Mouse (Mus musculus) kidney, postnatal 4 days (tissue): Measurements from ENCODE around the gene Egfl8.

Source experiments
- DNase-seq, 2 experiments: peaks; one replicate each; pipeline ENCODE4 v3.0.0; 2021; ENCODE audit warnings: mixed read lengths in 2 of 2

Gene Egfl8

DNA sequence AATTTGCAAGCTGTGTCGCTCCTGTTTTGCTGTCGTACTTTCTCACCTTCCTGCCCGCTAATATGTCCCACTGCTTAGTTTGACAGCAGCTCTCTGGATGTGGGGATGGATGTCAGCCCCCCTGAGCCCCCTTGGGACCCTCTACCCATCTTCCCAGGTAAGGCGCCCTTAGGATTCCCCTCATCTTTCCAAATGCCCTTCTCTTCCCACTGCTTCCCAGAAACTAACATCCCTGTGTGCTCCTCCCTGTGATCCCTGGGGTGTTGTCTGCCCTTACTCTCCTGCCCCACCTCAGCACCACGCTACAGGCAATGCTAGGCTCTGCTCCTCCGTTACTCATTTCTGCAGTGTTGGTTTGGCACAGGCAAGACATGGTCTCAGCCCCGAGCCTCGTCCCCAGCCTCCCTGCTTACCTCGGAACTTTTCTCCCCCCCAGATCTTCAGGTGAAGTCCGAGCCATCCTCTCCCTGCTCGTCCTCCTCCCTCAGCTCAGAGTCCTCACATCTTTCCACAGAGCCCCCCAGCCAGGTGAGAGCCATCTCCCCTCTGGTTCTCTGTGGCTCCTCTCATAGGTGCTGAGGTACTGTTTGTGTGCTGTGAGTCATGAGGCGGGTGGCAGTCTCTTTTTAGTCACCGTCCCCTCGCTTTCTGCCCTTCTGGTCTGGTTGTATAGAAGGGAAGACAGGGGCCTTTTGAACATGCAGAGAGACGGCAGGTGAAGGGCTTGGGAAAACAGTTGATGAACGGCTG lies 32.5 kb upstream of the Egfl8 start:
- DNase-seq, result no peak

DNA sequence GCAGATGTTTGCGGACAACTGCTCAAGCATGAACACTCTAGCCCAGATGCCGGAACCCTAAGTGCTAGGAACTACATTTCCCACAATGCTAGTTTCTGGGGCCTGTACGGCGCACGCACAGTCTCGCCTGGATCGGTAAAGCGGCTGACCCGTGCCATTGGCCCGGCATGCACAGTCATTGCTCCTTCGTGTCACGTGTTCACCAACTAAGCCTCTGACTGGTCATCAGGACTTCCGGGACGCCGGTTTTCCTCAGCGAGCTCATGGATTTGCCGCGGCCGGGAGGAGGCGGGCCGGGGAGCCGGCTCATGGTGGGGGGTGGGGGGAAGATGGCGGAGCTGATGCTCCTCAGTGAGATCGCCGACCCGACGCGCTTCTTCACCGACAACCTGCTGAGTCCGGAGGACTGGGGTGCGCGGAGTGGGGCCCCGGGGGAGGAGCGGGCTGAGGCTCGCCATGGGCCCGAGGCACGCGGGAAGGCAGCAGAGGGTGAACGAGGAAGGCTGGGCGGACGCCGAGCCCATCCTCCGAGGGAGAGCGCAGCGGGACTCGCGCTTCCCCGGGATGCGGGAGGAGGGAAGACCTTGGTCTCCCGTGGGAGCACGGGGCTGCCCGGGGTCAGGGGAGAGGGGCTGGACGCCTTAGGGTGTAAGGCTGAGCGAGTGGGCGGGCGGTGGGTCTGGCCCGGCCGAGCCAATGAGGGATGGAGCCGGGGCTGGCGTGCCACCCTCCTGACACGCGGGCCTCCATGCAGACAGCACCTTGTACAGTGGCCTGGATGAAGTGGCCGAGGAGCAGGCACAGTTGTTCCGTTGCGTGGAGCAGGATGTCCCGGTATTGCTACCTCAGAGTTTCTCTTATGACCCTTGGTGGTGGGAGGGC lies 31.4 kb upstream of the Egfl8 start, which contains the start of gene Atf6b:
Gene Atf6b, plus strand, starts transcription at position 241 of the 882 bp plus-strand sequence.
- peak; percentile 94 to 97 for DNase-seq

DNA sequence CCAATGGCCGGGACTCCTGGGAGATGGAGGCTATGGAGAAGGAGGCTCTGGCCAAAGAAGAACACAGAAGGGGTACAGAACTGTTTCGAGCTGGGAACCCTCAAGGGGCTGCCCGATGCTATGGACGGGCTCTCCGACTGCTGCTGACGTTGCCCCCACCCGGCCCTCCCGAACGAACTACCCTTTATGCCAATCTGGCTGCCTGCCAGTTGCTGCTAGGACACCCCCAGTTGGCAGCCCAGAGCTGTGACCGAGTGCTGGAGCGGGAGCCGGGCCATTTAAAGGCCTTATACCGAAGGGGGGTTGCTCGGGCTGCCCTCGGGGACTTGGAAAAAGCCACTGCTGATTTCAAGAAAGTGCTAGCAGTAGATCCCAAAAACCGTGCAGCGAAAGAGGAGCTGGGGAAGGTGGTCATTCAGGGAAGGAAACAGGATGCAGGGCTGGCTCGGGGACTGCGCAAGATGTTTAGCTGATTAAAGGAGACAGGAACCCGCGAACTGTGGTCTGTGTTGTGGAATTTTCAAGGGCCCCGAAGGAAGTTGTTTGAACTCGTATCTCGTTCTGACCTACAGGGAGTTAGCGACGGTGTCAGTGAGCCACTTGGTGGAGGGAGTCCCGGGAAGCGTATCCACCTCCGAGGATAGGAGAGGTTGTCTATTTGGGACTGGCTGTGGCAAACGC lies 30.2 kb upstream of the Egfl8 start:
- no peak for DNase-seq

DNA sequence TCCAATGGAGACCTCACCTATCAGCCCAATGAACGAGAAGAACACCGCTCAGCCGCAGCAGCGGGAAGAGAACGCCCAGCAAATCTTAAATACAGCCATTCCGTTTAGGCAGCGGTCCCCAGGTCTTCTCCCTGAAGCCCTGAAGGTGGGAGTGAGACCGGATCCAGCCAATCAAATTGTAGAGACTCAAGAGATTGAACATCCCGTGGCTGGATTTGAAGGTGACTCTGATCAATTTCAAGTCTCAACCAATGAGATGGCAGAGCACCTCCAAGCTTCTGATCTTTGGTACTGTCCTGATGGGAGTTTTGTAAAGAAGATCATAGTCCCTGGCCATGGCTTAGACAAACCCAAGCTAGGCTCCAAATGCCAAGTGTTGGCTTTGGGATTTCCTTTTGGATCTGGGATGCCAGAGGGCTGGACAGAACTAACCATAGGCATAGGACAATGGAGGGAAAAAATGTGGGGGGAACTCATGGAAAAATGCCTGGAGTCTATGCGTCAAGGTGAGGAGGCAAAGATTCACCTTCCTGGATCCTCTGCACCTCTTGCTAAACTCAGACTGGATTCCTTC lies 29.6 kb upstream of the Egfl8 start:
- DNase-seq, result no peak

DNA sequence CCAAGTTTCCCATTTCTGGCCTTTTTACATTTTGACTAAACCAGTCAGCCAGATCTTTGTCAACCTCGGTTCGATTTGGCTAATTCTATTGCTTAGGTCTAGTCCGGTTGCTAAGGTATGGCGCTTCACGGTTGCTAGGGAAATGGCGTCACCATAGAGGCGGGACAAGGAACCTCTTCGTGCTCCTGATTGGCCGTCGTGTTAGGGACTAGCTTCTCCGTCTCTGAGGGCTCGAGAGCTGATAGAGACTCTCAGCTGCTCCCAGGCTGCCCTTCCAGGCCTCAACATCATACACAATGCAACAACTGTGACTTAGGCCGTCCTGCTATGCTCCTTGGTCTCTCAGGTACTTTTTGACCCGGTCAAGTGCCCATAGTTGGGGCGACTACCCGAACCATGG lies 28.8 kb upstream of the Egfl8 start, which contains the start of gene Fkbpl:
Gene Fkbpl, plus strand, starts transcription at position 157 of the 400 bp plus-strand sequence.
- DNase-seq, result peak; percentile 96 to 97

DNA sequence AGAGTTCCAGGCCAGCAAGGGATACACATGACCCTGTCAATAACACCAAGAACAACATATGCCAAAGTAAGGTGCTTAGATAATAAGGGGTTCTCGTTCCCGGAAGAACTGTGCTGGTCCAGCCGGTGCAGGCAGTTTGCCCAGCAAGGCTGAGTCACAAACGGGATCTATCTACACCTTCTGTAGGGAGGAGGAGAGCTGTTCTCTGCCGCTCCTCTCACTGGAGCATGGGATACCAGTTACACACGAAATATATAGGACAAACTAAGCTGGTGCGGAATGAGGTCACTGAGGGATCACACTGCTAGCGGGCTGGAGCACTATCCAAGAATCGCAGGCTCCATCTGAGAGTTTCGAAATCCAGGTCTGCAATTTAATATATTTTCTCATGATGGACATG lies 28.2 kb upstream of the Egfl8 start:
- DNase-seq, result no peak

DNA sequence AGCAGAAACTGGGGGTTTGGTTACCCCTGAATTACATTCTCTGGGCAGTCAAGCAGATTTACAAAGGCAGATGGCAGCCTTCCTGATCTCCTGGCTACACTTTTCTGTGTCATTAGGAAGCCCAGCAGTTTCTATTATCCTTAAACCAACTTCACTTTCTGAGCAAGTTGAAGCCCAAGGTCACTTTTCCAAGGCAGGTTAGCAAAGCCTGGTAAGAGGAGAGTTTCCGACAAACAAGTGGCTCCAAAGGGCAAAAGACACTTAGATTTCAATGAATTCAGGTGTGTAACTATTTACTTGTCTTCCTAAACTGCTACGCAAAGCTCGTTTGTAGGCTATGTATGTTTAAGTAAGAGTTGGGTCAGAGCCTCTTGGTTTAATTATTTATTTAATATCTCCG lies 27.6 kb upstream of the Egfl8 start:
- DNase-seq, result no peak

DNA sequence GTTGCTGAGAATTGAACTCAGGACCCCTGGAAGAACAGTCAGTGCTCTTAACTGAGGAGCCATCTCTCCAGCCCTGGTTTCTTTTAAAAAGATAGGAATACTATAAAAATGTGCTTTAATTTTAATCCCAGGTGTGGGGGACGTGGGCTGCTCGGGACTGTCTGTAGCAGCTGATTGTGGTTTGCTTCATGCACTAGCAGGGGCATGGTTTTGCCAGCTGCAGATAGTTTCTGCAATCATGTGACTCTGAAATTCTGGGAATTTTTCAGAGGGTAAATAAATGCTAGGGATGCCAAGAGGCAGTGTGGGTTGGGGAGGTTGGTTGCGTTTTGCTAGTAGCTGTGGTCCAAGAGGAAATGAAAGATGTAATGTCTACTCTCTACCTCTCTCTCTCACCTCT lies 26.2 kb upstream of the Egfl8 start:
- no peak for DNase-seq

DNA sequence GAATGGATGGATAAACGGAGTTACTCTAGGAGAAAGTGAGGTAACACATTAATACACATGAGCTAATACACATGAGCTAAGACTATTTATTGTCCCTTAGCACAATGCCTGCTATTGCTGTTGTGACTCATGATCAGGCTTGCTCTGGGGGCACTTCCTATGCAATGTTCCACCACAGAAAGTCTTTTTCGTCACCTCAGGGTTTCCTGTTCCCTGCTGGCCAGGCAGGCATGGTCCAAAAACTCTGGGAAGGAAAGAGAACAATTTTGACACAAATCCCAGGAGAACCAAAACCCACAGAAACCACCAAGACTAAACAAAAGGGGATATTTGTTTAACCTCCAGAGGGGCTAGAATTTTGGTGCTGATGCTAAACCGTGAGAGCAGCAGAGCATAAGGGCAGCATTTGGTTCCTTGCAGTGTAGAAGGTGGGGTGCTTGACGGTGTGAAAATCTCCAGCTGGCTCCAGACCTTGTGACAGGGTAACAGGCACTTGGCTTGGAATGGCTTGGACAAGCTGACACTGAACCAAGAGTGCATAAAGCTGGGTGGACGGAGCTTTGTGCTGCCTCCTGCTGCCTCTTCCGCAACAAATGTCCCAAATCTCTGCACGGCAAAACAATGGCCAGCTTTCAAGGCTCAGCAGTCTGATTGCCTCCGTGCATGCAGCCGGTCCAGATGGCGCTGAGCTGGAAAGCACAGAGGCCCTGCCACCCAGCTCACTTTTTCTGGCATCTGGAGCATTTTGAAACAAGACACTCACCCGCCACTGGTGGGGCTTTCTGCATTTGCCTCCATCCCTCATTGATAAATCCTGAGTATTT lies 25.2 kb upstream of the Egfl8 start:
- peak; percentile 55 to 71 for DNase-seq

DNA sequence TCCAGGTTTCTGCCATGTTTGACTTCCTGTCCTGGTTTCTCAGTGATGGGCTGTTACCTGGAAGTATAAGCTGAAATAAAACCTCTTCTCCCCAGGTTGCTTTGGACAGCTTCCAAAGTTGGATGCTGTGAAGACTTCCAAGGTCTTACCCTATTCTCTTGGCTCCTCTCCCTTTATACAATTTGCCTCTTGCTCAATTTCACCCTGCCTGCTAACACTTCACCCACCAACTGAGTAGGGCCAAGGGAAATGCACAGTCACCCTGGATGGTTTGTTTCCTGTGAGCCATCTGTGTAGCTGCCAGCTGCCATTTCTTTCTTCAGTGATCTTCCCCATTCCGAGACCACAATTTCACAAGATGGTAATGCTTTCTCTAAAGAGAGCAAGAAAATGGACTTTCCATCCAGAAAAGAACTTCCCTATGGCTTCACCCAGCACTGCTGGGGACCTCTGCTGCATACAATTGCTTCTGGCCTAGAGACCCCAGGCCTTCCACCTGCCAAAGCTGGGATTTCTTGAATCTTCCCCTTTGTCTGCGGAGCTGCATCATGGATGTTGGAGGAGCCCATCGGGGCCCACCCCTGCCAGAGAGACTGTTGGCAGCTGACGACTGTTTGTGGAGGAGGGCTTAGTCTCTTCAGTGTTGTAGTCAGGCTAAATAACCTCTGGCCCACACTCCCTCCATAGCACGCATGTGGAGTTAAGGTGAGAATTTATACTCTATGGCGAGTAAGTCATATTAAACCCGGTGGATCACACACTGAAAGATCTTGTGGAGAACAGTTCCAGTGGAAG lies 23.9 kb upstream of the Egfl8 start:
- no peak for DNase-seq

DNA sequence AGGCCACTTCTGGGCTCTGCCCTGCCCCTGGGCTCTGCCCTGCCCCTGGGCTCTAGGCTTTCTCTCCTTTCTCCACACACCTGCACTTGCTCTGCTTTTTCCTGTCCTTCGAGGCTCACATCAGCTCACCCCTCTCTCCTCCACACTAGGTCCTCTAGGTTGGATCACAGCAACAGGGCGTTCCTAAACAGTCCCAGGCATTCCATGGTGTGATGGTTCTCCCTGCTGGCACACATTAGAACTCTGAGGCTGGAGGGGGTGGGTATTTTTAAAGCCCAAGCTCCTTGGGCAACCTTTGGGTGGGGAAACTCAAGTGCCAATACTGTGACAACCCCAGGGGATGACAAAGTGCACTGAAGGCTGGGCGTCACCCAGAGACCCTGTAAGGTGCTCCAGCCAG lies 21.7 kb upstream of the Egfl8 start:
- DNase-seq, result no peak

DNA sequence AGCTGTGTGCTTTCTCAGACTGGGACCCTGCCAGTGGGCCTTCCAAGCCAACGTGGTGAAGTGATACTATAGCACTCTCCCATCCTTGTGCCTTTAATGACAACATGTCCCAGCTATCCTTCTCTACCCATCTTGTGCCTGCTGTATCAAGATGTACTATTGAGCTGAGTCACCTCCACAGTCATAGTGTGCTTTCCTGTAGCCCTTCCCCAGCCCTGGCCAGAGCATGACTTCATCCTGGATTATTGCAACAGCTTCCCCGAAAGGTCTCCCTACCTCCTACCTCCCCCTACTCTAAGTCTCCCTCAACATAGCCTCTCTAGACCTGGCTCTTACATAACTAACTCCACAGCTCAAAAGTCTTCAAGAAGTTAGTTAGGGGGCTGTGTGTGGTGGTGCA lies 19.9 kb upstream of the Egfl8 start:
- DNase-seq, result no peak

DNA sequence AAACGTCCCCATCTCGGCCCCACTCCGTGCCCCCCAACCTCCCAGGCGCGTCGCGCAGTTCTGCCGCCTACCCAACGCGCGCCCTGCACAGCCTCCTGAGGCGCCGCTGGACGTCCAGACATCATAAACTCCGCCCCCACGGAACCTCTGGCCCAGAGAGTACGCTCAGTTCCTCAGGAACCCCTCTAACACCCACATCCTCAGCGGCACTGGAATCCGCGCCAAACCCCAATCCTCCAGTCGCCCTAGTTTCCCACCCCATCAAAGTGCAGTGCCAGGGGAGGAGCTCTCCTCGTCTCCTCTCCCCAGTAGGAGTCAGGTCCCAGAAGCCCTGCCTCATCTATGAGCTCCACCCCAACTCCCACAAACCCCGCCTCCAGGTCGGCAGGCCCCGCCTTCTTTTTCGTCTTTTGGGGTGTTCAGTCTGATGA lies 16.5 kb upstream of the Egfl8 start:
- DNase-seq, result peak; percentile 85 to 89

DNA sequence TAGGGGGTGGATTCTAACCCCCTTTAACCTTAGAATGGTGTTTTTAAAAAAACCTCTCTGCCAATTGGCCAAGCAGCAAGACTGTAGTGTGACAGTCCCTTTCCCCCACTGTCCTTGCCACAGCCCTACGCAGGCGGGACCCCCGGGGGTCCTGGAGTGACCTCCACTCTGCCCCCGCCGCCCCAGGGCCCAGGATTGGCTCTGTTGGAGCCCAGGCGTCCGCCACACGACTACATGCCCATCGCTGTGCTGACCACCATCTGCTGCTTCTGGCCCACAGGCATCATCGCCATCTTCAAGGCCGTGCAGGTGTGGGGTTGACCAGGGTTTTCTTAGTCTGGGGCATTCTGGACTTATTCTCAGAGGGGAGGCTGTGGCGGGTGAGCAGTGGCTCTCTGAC lies 15.9 kb upstream of the Egfl8 start:
- peak in 1 of 2 experiments; percentile 26 for DNase-seq

DNA sequence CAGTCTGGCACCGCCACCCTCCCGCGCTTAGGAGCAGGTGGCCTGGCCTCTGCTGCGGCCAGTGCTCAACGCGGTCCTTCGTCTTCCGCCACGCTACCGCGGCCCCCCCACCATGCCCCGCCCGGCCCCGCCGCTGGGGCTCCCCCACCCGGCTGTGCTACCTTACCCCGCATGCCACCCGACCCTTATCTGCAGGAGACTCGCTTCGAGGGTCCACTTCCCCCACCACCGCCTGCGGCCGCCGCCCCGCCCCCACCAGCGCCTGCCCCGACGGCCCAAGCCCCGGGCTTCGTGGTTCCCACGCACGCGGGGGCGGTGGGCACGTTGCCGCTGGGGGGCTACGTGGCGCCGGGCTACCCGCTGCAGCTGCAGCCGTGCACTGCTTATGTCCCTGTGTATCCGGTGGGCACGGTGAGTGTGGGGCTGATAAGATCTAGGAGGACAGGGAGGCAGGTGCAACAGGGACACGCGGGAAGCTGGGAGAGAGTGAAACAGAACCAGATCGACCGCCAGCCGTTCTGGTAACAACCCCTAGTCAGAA lies 15.1 kb upstream of the Egfl8 start:
- DNase-seq, result peak in 1 of 2 experiments; percentile 31

DNA sequence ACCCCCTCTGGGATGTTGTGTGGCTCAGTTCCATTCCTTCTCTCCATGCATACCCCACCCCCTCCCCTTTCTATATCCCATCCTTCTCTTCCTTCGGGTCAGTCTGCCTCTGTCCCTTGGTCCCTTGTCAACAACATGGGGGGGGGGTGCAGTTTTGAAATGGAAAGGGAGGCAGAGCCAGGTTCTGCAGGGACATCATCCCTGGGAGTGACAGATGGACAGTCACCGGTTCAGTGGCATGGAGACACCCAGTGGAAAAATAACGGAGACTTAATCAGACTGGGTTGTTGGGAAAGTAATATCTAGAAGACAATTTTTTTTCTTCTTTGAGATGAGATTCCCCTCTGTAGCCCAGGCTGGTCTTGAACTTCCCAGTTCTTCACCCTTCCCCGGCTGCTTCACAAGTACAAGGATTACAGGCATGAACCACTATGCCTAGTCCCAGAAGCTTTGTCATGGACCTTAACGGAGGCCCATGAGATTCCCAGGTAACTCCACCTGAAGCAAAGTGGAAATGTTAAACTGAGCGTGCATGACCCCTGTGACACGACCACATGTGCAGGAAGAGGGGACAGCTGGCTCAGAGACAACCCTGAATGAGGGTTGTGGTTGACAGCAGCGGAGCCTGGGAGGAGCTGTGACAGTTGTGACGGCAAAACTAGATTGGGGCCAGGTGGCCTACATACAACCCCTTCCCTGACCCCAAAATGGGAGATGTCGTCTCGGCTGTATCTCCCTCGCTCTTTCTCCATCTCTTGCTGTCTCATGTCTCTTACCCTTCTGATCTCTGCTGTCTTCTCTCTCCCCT lies 14.2 kb upstream of the Egfl8 start:
- DNase-seq, result no peak

DNA sequence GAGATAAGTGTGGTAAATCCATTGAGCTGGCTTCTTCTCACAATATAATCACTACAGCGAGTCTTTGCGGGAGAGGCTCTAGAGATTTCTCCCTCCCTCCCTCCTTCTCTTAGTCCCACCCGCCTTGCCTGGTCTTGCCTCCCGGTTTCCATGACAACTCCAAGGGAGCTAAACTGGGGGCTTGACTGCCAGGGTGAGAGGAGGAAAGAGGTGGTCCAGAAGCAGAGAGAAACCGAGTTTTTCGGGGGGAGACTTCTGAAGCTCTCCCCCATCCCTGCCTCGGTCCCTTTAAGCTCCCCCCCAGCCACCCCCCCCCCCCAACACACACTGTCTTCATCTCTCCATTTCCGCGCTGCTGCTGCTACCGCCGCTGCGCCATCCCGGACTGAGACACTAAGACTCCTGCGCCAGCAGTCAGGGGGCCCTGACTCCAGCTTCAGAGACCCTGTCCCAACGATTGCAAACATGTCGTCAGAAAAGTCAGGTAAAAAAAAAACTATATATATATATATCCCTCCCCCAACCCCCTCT lies 13.5 kb upstream of the Egfl8 start, which contains the start of gene Prrt1:
Gene Prrt1, plus strand, starts transcription at position 313 of the 531 bp plus-strand sequence.
- no peak for DNase-seq

DNA sequence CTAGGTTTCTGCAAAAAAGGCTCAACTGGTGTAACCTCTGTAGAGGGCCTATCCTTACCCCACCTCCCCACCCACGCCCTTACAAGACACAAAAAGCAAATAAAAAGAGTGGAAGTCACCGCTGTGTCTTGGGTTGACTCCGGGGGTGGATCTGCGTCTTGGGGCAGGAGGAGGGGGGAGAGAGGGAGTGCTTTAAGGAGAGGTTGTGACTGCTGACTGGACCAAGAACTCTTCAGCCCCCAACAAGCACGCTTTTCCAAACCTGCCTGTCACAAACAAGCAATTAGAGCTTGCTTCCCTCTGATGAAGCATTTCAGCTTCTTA lies 12.8 kb upstream of the Egfl8 start:
- DNase-seq, result peak in 1 of 2 experiments; percentile 30

DNA sequence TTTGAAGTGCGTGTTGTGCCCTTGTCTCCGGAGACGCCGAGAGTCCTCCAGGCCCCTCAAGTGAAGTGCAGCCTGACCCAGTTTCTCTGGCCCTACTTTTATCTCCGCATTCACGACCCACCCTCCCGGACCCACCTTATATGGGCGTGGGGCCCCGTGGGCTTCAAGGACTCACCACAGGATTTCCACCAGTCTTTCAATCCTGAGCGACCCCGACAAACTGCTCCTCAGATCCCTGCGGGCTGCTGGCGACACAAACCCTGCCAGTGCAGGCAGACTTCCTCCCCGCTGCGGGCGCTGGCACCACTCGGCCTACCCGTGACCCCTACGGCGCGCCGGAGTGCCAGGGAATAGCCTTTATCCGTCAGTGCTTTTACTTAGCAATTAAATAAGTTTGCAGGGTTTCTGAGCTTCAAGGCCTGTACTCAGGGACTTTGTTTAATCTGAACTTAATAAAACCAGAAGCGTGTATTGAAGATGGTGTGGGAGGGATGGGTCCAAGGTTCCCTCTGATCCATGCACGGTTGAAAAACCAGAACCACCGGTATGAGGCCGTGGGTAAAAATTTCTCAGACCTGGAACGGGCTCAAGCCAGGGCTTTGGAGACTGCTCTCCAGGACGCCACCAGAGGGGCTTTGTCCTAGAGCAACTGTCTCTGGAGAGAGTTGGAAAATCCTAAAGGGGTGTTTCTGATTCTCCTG lies 12.3 kb upstream of the Egfl8 start, which contains the start of gene Ppt2:
Gene Ppt2, minus strand, starts transcription at position 568 of the 701 bp plus-strand sequence.
- DNase-seq, result peak; percentile 65 to 77
